25 mouse cellular contexts compared by ENCODE assay signal in the genomic region with DNA sequence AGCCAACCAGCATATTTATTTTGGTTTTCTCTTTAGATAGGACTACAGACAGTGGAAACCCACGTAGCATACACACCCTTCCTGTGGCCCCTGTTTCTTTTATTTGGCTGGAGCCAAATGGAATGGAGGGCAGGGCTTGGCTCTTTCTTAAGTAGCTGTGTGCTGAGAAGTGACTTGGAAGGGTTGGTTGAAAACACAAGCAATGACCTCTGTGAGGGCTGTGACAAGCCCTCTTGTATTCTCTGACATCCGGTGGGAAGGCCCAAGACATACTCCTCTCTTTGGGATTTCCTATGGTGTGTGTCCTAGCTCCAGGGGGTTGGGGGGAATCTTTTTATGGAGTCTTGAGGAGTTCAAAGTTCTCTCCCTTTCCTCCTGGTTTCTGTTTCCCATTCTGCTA. TPM values are rescaled to one million over a fixed set of nuclear protein-coding genes. Genes with fewer than 3 reads are reported as not detected.
DNase-seq lines count a peak whose midpoint lies in the region; ATAC-seq lines count a peak whose summit lies in the region.
"Had no signal": no experiment of that assay in that cellular context is flagged by ENCODE, and none has a peak within 500 bp of the region (broad histone marks: within the 10 kb centered on the region; RNA-seq: fewer than 3 reads in every experiment).

No protein-coding gene starts in this region.

- H3K4me1 ChIP-seq in forebrain, embryonic 11.5 days (replicated peaks; ENCODE audit: control insufficient read depth, insufficient read depth, low read length), result peaks cover 10% of the 10 kb centered on the region; the same call in 1 of the 2 replicates
- H3K4me1 ChIP-seq in forebrain, embryonic 12.5 days, result peaks cover 28% of the 10 kb centered on the region
- peaks cover 21% of the 10 kb centered on the region for H3K4me1 ChIP-seq in heart, embryonic 10.5 days

- no peak for ATAC-seq in forebrain, embryonic 11.5 days (replicated peaks; ENCODE audit: low FRiP score)
- no peak for ATAC-seq in forebrain, embryonic 12.5 days (ENCODE audit: low FRiP score)
- ATAC-seq: CD4-positive, CD25-positive, alpha-beta regulatory T cell, adult 4 months; forebrain, embryonic 14.5 days; forebrain, embryonic 16.5 days had no signal

- DNase-seq in forebrain, embryonic 11.5 days (ENCODE audit: low spot score), result peak; percentile 28
- DNase-seq in heart, embryonic 10.5 days (ENCODE audit: low spot score), result peak; percentile 41
- DNase-seq in heart, postnatal 36 days, result no peak
- peak; percentile 5 for DNase-seq in urinary bladder, adult 2 months (ENCODE audit: low spot score)
- no peak for DNase-seq in urinary bladder, postnatal 25 days (ENCODE audit: low spot score)
- DNase-seq: adrenal gland, adult 2 months; adrenal gland, postnatal 10 days; adrenal gland, postnatal 25 days; B cell, adult 2 months; cerebellum, adult 11 months; cerebellum, adult 18-20 months; cerebellum, adult 8-10 months; cerebellum, adult 9-11 months; cerebellum, postnatal 36 days; embryo, embryonic 11 days had no signal

- WGBS in forebrain, embryonic 11.5 days, result 92% methylated on average over 2 of the region's 2 CpGs
- 85% methylated on average over 2 of the region's 2 CpGs for WGBS in forebrain, embryonic 12.5 days
- 67% methylated on average over 2 of the region's 2 CpGs for WGBS in heart, embryonic 10.5 days

- no peaks in the 10 kb centered on the region for H3K9me3 ChIP-seq in forebrain, embryonic 11.5 days (ENCODE audit: control insufficient read depth, low read length)
- no peaks in the 10 kb centered on the region for H3K9me3 ChIP-seq in forebrain, embryonic 12.5 days
- H3K9me3 ChIP-seq in heart, embryonic 10.5 days, result no peaks in the 10 kb centered on the region
- H3K9me3 ChIP-seq: embryonic facial prominence, embryonic 13.5 days; embryonic facial prominence, embryonic 15.5 days; forebrain, embryonic 10.5 days; G1E had no signal

- H3K4me2 ChIP-seq in forebrain, embryonic 11.5 days (ENCODE audit: low read depth, low read length, severe bottlenecking), result no peak overlapping the region
- no peak overlapping the region for H3K4me2 ChIP-seq in forebrain, embryonic 12.5 days
- H3K4me2 ChIP-seq: embryonic facial prominence, embryonic 13.5 days; embryonic facial prominence, embryonic 15.5 days had no signal

- no peak overlapping the region for H3K27ac ChIP-seq in forebrain, embryonic 11.5 days (ENCODE audit: low read depth, low read length)
- no peak overlapping the region for H3K27ac ChIP-seq in forebrain, embryonic 12.5 days
- no peak overlapping the region for H3K27ac ChIP-seq in heart, embryonic 10.5 days
- H3K27ac ChIP-seq: embryonic facial prominence, embryonic 13.5 days; embryonic facial prominence, embryonic 15.5 days; forebrain, embryonic 10.5 days had no signal

- peaks cover 9% of the 10 kb centered on the region for H3K27me3 ChIP-seq in forebrain, embryonic 11.5 days (ENCODE audit: control insufficient read depth, insufficient read depth, low read length)
- peaks cover 20% of the 10 kb centered on the region for H3K27me3 ChIP-seq in forebrain, embryonic 12.5 days
- H3K27me3 ChIP-seq in heart, embryonic 10.5 days (ENCODE audit: insufficient read depth, poor library complexity, severe bottlenecking), result peaks cover 20% of the 10 kb centered on the region; the same call in 1 of the 2 replicates
- H3K27me3 ChIP-seq: CH12.LX had no signal

- H3K36me3 ChIP-seq in forebrain, embryonic 11.5 days (ENCODE audit: control insufficient read depth, insufficient read depth, low read length), result no peaks in the 10 kb centered on the region
- 0 out of 2 replicates have a peak, but pooled peaks cover 3% of the 10 kb centered on the region for H3K36me3 ChIP-seq in forebrain, embryonic 12.5 days (replicated peaks)
- 0 out of 2 replicates have a peak, but pooled peaks cover 2% of the 10 kb centered on the region for H3K36me3 ChIP-seq in heart, embryonic 10.5 days
- H3K36me3 ChIP-seq: embryonic facial prominence, embryonic 13.5 days; embryonic facial prominence, embryonic 15.5 days; G1E had no signal

- H3K4me3 ChIP-seq in forebrain, embryonic 11.5 days (ENCODE audit: low read depth, low read length), result no peak overlapping the region
- H3K4me3 ChIP-seq in forebrain, embryonic 12.5 days (replicated peaks), result no peak overlapping the region
- H3K4me3 ChIP-seq in heart, embryonic 10.5 days, result no peak overlapping the region
- H3K4me3 ChIP-seq: embryonic facial prominence, embryonic 13.5 days; embryonic facial prominence, embryonic 15.5 days; erythroblast, embryonic 14.5 days; forebrain, embryonic 10.5 days had no signal

- intact Hi-C loops in heart, postnatal 36 days (cut with DNase I), result loop anchor here (5.0 to 10.0 kb wide), 2 partner anchors 186 to 692 kb away; no protein-coding TSS in a partner anchor

- H3K9ac ChIP-seq in forebrain, embryonic 11.5 days (ENCODE audit: low read length), result no peak overlapping the region
- H3K9ac ChIP-seq in forebrain, embryonic 12.5 days, result no peak overlapping the region
- H3K9ac ChIP-seq: embryonic facial prominence, embryonic 13.5 days; embryonic facial prominence, embryonic 15.5 days had no signal

RNA-seq across cellular contexts. Expression of gene Stc2, which starts 3.5 kb away (rescaled TPM):
- 1.7 and 2.5 TPM in 2 replicates for polyA plus RNA-seq in forebrain, embryonic 11.5 days (2014; fragmentation: Nextera tagmentation; extraction: Ambion mirVana)
- polyA plus RNA-seq in forebrain, embryonic 12.5 days (2016; fragmentation: Nextera tagmentation; extraction: Ambion mirVana), result 1.6 and 2.1 TPM in 2 replicates
- polyA plus RNA-seq in heart, embryonic 10.5 days (2016; fragmentation: Nextera tagmentation; extraction: Ambion mirVana), result 2.1 and 2.3 TPM in 2 replicates
- total RNA-seq in heart, postnatal 36 days (2021), result 10 to 100 TPM; 18.0 to 20.7 TPM
- polyA plus RNA-seq in urinary bladder, adult 2 months (2012; rRNA removed), result 26.6 and 30.6 TPM in 2 replicates
- total RNA-seq: CH12.LX had no signal
- polyA plus RNA-seq: erythroblast, embryonic 14.5 days; G1E had no signal

Comparison
In these comparisons a context has a peak if more than half of its experiments do, and no peak if none do; other contexts are left out.
1. DNase-seq: peak in forebrain, embryonic 11.5 days (single experiment), heart, embryonic 10.5 days (single experiment) and urinary bladder, adult 2 months (single experiment); none in heart, postnatal 36 days (0 of 2) and urinary bladder, postnatal 25 days (single experiment).